In the genomic region with DNA sequence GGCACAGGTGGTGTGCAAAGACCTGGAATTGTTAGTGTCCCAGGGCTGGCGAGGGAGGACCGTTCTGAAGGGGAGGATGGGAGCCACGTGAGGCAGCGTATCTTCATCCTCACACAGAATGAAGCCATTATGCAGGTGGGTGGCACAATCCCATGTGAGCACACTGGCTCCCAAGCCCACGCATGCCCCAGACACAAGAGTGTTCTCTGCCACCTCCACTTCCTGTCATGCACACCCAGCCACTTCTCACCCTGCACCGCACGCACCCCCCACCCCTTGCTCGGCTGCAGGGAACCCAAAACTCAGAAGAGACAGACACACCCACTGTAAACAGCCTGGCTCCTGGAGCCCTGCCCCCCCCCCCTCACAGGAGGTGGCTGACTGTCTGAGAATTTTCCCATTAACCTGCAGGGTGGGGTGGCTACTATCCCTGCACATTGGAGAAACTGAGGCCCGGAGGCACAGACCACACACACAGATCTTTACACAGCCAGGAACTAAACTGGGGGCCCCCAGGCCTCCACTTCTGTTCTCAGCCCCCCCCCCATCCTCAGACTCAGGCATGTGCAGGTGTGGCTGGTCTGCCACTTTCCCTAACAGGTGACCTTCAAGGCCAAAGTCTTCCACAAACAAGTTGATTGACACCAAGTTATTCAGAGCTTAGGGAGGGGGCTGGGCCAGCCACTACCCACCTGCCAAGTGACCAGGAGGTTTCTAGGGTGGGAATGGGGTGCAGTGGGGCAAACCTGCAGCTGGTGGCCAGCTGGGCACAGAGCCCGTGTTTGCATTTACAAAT, we compare ENCODE assay signal across 20 mouse cellular contexts. TPM values are rescaled to one million over a fixed set of nuclear protein-coding genes. Genes with fewer than 3 reads are reported as not detected.
DNase-seq lines count a peak whose midpoint lies in the region; ATAC-seq and TF ChIP-seq lines count a peak whose summit lies in the region.
"Had no signal": no experiment of that assay in that cellular context is flagged by ENCODE, and none has a peak within 500 bp of the region (broad histone marks: within the 10 kb centered on the region; RNA-seq: fewer than 3 reads in every experiment).

No protein-coding gene starts in this region.

- no peak overlapping the region for H3K9ac ChIP-seq in heart, embryonic 11.5 days (ENCODE audit: low read depth, low read length)
- H3K9ac ChIP-seq: hindbrain, embryonic 14.5 days; limb, embryonic 15.5 days; liver, postnatal 0 days had no signal

- H3K4me2 ChIP-seq in heart, embryonic 11.5 days: no peak overlapping the region
- H3K4me2 ChIP-seq: hindbrain, embryonic 14.5 days; limb, embryonic 15.5 days had no signal

- H3K4me1 ChIP-seq in heart, embryonic 11.5 days (ENCODE audit: control insufficient read depth, insufficient read depth, low read length): peaks cover 8% of the 10 kb centered on the region; the same call in 1 of the 2 replicates
- no peaks in the 10 kb centered on the region for H3K4me1 ChIP-seq in megakaryocyte, embryonic 14.5 days

- H3K36me3 ChIP-seq in heart, embryonic 11.5 days (ENCODE audit: control insufficient read depth, insufficient read depth, low read length): no peaks in the 10 kb centered on the region
- no peaks in the 10 kb centered on the region for H3K36me3 ChIP-seq in megakaryocyte, embryonic 14.5 days (replicated peaks; ENCODE audit: low read length)
- H3K36me3 ChIP-seq: limb, embryonic 15.5 days; midbrain, embryonic 10.5 days had no signal

- H3K27me3 ChIP-seq in heart, embryonic 11.5 days (ENCODE audit: control insufficient read depth, insufficient read depth, low read length): peaks cover 7% of the 10 kb centered on the region; the same call in 1 of the 2 replicates
- H3K27me3 ChIP-seq in megakaryocyte, embryonic 14.5 days (replicated peaks): peaks cover 48% of the 10 kb centered on the region
- H3K27me3 ChIP-seq: limb, embryonic 15.5 days had no signal

- no peak for TF ChIP-seq CTCF in left cerebral cortex, adult 2 months (IDR thresholded peaks at IDR 0.05)

- no peak overlapping the region for H3K4me3 ChIP-seq in heart, embryonic 11.5 days (ENCODE audit: low read depth, low read length)
- peak overlapping the region; percentile 14 for H3K4me3 ChIP-seq in megakaryocyte, embryonic 14.5 days (replicated peaks)
- H3K4me3 ChIP-seq in left cerebral cortex, adult 2 months: no peak overlapping the region
- H3K4me3 ChIP-seq: limb, embryonic 15.5 days; midbrain, embryonic 10.5 days had no signal

- H3K27ac ChIP-seq in heart, embryonic 11.5 days (ENCODE audit: low read depth, low read length): no peak overlapping the region
- H3K27ac ChIP-seq in left cerebral cortex, adult 2 months: no peak overlapping the region
- H3K27ac ChIP-seq: hindbrain, embryonic 14.5 days; limb, embryonic 15.5 days; midbrain, embryonic 10.5 days had no signal

- 77% methylated on average over 10 of the region's 10 CpGs for WGBS in heart, embryonic 11.5 days (ENCODE audit: insufficient replicate concordance)

- no peak for DNase-seq in heart, adult 18-20 months
- DNase-seq in left cerebral cortex, adult 2 months (ENCODE audit: extremely low spot score in 1 of 2, low spot score in 2 of 2): peak; percentile 60 to 71
- peak; percentile 81 for DNase-seq in telencephalon, adult 2 months (ENCODE audit: low read depth, low spot score)
- DNase-seq in Muller cell, postnatal 12 days (ENCODE audit: inconsistent ontology term): no peak
- DNase-seq: adrenal gland, postnatal 10 days; cerebellum, adult 18-20 months; cerebellum, postnatal 36 days; gastrocnemius, postnatal 25 days; kidney, adult 11 months; kidney, postnatal 14 days; liver, postnatal 0 days; lung, postnatal 14 days; thymus, postnatal 25 days had no signal

- no peaks in the 10 kb centered on the region for H3K9me3 ChIP-seq in heart, embryonic 11.5 days (replicated peaks; ENCODE audit: control insufficient read depth, low read length)
- peaks cover 9% of the 10 kb centered on the region for H3K9me3 ChIP-seq in megakaryocyte, embryonic 14.5 days
- H3K9me3 ChIP-seq: limb, embryonic 15.5 days; midbrain, embryonic 10.5 days had no signal

- intact Hi-C loops in left cerebral cortex, adult 2 months (cut with DNase I): no loop called here

- 0 out of 2 replicates have a peak, but pooled peaks have one; percentile 15 for ATAC-seq in heart, embryonic 11.5 days (replicated peaks; ENCODE audit: insufficient number of reproducible peaks, low FRiP score, low TSS enrichment)
- no peak for ATAC-seq in megakaryocyte, adult 5-6 weeks (ENCODE audit: poor library complexity, severe bottlenecking)
- ATAC-seq: forebrain, embryonic 14.5 days; liver, postnatal 0 days had no signal

RNA-seq across cellular contexts. Expression of a gene that starts 27.8 kb away (rescaled TPM):
- 3.3 and 5.1 TPM in 2 replicates for polyA plus RNA-seq in heart, embryonic 11.5 days (2014; fragmentation: Nextera tagmentation; extraction: Ambion mirVana)
- total RNA-seq in heart, adult 18-20 months (2021): 10 to 100 TPM; 14.2 to 14.8 TPM
- 3.9 and 26.0 TPM in 2 replicates for polyA plus RNA-seq in megakaryocyte, embryonic 14.5 days (2012; ENCODE audit: insufficient read depth, low replicate concordance)
- total RNA-seq in megakaryocyte, adult 5-6 weeks (2015): 0.31 and 0.87 TPM in 2 replicates
- total RNA-seq in megakaryocyte, adult 5-6 weeks (2017): 0.88 and 0.98 TPM in 2 replicates
- 100 to 1,000 TPM; 267 to 315 TPM for total RNA-seq in left cerebral cortex, adult 2 months (2021)

Comparison
In these comparisons a context has a peak if more than half of its experiments do, and no peak if none do; other contexts are left out.
1. DNase-seq: peak in left cerebral cortex, adult 2 months (2 of 2) and telencephalon, adult 2 months (single experiment); none in heart, adult 18-20 months (0 of 2) and Muller cell, postnatal 12 days (single experiment).
2. RNA of a gene that starts 27.8 kb away (total RNA-seq): 267 to 315 TPM in left cerebral cortex, adult 2 months; 14.2 to 14.8 TPM in heart, adult 18-20 months and 0.31 to 0.98 TPM in megakaryocyte, adult 5-6 weeks; every median in the first group is over 10 times any median in the second.